Mouse (Mus musculus) midbrain, embryonic 11.5 days (tissue): ENCODE results near the gene A930004D18Rik. TPM values are rescaled to one million over a fixed set of nuclear protein-coding genes. Genes with fewer than 3 reads are reported as not detected.

Experiments used
- ATAC-seq: fragments of 200-750 bp; cut with Nextera tagmentation; 2 replicates; pipeline ENCODE4 v1.8.0; 2017; ENCODE audit warnings: moderate TSS enrichment, moderate library complexity; ENCODE audit not compliant: low FRiP score
- DNase-seq: peaks from one replicate; pipeline ENCODE4 v3.0.0; 2015; ENCODE audit warnings: low spot score; ENCODE audit errors: missing footprints
- H3K27ac ChIP-seq: fragments of 300-500 bp; sonication (generic); 2 replicates; pipeline ENCODE4 v1.5.1; 2014; ENCODE audit warnings: low read depth, low read length
- H3K27me3 ChIP-seq: fragments of 300-500 bp; sonication (generic); 2 replicates; pipeline ENCODE4 v1.6.1; 2014; ENCODE audit warnings: mild to moderate bottlenecking, low read length, moderate library complexity, mixed read lengths; ENCODE audit not compliant: control insufficient read depth, insufficient read depth
- H3K36me3 ChIP-seq: fragments of 300-500 bp; sonication (generic); 2 replicates; pipeline ENCODE4 v1.6.1; 2014; ENCODE audit warnings: mild to moderate bottlenecking, low read length, moderate library complexity, mixed read lengths; ENCODE audit not compliant: control insufficient read depth, insufficient read depth
- H3K4me1 ChIP-seq: fragments of 300-500 bp; sonication (generic); 2 replicates; pipeline ENCODE4 v1.6.1; 2014; ENCODE audit warnings: low read length; ENCODE audit not compliant: control insufficient read depth, insufficient read depth
- H3K4me2 ChIP-seq: fragments of 300-500 bp; sonication (generic); 2 replicates; pipeline ENCODE4 v1.6.1; 2014; ENCODE audit warnings: mild to moderate bottlenecking, moderate library complexity
- H3K4me3 ChIP-seq: fragments of 300-500 bp; sonication (generic); 2 replicates; pipeline ENCODE4 v1.5.1; 2014; ENCODE audit warnings: low read depth, low read length
- H3K9ac ChIP-seq: fragments of 300-500 bp; sonication (generic); 2 replicates; pipeline ENCODE4 v1.6.1; 2014; ENCODE audit warnings: low read length
- H3K9me3 ChIP-seq: fragments of 300-500 bp; sonication (generic); 2 replicates; pipeline ENCODE4 v1.6.1; 2016; ENCODE audit warnings: low read length; ENCODE audit not compliant: control insufficient read depth
- WGBS: fragments of 180-500 bp; shearing (Covaris S2); extraction: QIAGEN DNeasy Blood & Tissue Kit; methylation state at CpG from one replicate; pipeline ENCODE4 v1.1.7; 2014; 5-methylcytosine and 5-hydroxymethylcytosine counted together
- polyA plus RNA-seq: library from polyadenylated mRNA; unstranded; fragments of >200 nt; fragmentation: Nextera tagmentation; extraction: Ambion mirVana; gene quantifications from 2 replicates; pipeline ENCODE4 v1.2.1, GENCODE M21; 2014

A930004D18Rik gene
- polyA plus RNA-seq, 1 experiment from 2014 or later: 10.5 TPM

DNA sequence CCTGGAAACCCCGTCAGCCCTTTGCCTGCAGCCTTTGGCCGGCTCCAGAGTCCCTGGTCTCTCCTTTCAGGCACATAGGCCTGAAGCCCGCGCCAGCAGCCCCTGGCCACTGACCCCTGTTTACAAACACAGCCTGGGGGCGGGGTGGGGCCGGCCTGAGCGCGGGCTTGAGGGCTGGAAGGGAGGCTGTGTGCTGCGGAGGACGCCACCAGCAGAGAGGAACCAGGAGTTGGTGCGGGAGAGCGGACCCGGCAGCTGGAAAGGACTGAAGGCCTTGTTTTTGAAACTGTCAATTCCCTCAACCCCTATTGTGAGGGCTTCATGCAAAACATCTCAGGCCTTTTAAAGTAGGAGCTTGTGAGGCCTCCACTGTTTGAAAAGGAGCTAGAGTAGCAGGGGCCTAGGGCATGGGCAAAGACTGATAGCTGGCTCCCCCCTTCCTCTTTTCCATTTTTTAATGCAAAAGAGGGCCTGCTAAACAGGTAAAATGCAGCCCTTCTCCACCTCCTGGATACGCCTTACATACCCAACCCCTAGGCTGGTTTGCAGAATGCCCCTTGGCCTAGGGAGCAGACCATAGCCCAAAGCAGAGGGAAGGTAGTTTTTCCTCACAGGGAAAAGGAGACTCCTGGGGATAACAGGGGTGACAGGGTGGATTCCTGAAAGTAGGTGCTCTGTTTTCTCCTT, 3.8 kb upstream of the A930004D18Rik start:
- H3K27me3 ChIP-seq: no peaks in the 10 kb centered on the region
- peak; percentile 98 for DNase-seq
- ATAC-seq: peak; percentile 93
- peaks cover 41% of the 10 kb centered on the region for H3K4me1 ChIP-seq
- H3K4me3 ChIP-seq: peak overlapping the region; percentile 50
- no peaks in the 10 kb centered on the region for H3K9me3 ChIP-seq
- no peaks in the 10 kb centered on the region for H3K36me3 ChIP-seq
- WGBS: under 1% methylated on average over 14 of the region's 14 CpGs
- peak overlapping the region; percentile 98 for H3K27ac ChIP-seq
- H3K9ac ChIP-seq: peak overlapping the region; percentile 98
- peak overlapping the region; percentile 94 for H3K4me2 ChIP-seq

- Histone ChIP-seq H3K9me3 (no peaks in the 10 kb centered on the region), H3K36me3 (no peaks in the 10 kb centered on the region), H3K9ac (peak overlapping the region; percentile 98), H3K4me2 (peak overlapping the region; percentile 94), H3K4me3 (peak overlapping the region; percentile 50), H3K27ac (peak overlapping the region; percentile 98), H3K4me1 (peaks cover 46% of the 10 kb centered on the region), H3K27me3 (no peaks in the 10 kb centered on the region)
- 2% methylated on average over 27 of the region's 27 CpGs for WGBS
- DNase-seq (peak; percentile 97), ATAC-seq (peak; percentile 45)
These were observed 3.0 kb upstream of the A930004D18Rik start for GRCm38 (mm10) chr2:18040347-18041160.

- Histone ChIP-seq H3K4me1 (peaks cover 53% of the 10 kb centered on the region), H3K4me2 (peak overlapping the region; percentile 94), H3K27ac (peak overlapping the region; percentile 98), H3K36me3 (no peaks in the 10 kb centered on the region), H3K9ac (peak overlapping the region; percentile 98), H3K27me3 (no peaks in the 10 kb centered on the region), H3K9me3 (no peaks in the 10 kb centered on the region), H3K4me3 (peak overlapping the region; percentile 50)
- WGBS: 1% methylated on average over 45 of the region's 46 CpGs
- DNase-seq: peak; percentile 97
- ATAC-seq: peak; percentile 53
These were observed 2.2 kb upstream of the A930004D18Rik start for GRCm38 (mm10) chr2:18039566-18040290.

DNA sequence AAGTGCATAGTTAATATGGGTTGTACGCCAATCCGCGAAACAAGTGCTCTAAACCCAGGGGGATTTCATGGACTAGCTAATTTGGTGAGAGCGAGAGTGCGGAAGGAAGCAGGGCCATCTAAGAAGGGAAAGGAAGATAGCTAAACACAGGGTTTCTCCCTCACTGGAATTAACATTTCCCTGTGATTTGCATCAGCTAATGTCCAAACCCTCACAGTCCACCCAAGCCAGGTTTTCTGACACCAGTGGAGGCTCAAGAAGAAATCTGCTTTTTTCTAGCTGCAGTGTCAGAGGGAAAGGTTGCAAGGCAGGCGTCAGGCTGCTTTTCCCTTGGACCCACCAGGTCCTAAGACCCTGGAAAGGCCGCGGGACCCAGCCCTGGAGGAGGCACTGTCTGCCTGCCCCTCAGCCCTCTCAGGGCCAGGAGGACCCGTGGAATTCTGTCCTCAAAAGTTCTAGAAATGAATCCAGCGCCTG, 1.4 kb upstream of the A930004D18Rik start:
- H3K9me3 ChIP-seq: no peaks in the 10 kb centered on the region
- WGBS: 5% methylated on average over 10 of the region's 10 CpGs
- no peaks in the 10 kb centered on the region for H3K36me3 ChIP-seq
- peak overlapping the region; percentile 50 for H3K4me3 ChIP-seq
- peak overlapping the region; percentile 98 for H3K27ac ChIP-seq
- H3K9ac ChIP-seq: peak overlapping the region; percentile 98
- peak overlapping the region; percentile 94 for H3K4me2 ChIP-seq
- H3K4me1 ChIP-seq: peaks cover 61% of the 10 kb centered on the region
- no peak for ATAC-seq
- DNase-seq: peak; percentile 96
- H3K27me3 ChIP-seq: no peaks in the 10 kb centered on the region

DNA sequence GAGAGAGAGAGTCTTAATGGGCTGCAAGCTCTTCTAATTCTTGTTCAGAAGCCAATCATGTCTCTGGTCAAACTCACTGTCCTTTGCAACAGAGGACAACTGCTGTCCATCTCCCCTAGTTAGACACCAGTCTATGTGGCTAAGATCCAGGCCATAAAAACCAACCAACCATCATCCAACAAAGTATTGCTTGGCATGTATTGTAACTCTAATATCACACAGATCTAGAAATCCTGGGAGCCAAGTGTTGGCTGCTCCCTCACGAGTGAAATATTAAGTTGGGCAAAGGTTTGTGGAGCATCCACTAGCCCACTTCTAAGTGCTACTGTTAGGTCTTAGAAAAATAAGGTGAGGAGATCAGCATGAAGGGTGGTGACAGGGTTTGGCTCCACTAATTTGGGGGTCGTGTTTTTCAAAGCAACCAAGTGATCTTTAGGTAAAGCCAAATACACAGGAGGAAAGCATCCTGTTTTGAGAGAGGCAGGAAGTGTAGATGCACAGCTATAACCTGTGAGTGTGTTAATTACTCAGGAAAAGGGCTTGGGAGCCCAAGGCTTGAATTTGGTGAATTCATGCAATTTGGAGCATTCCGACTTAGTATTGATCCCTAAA, 710 bp upstream of the A930004D18Rik start:
- Histone ChIP-seq H3K9ac (peak overlapping the region; percentile 98), H3K27me3 (no peaks in the 10 kb centered on the region), H3K9me3 (no peaks in the 10 kb centered on the region), H3K4me2 (peak overlapping the region; percentile 94), H3K4me3 (peak overlapping the region; percentile 50; the same call in 1 of the 2 replicates), H3K36me3 (no peaks in the 10 kb centered on the region), H3K4me1 (peaks cover 68% of the 10 kb centered on the region), H3K27ac (no peak overlapping the region)
- ATAC-seq (no peak), DNase-seq (peak; percentile 88)
- 32% methylated on average over 3 of the region's 3 CpGs for WGBS

GRCm38 (mm10) chr2:18034371-18035250, 2.9 kb downstream of the A930004D18Rik start:
- no peaks in the 10 kb centered on the region for H3K27me3 ChIP-seq
- H3K36me3 ChIP-seq: no peaks in the 10 kb centered on the region
- peak overlapping the region; percentile 85 for H3K27ac ChIP-seq
- peak overlapping the region; percentile 98 for H3K9ac ChIP-seq
- no peak overlapping the region for H3K4me3 ChIP-seq
- DNase-seq (peak; percentile 92), ATAC-seq (no peak)
- no peaks in the 10 kb centered on the region for H3K9me3 ChIP-seq
- peak overlapping the region; percentile 29; the same call in 1 of the 2 replicates for H3K4me2 ChIP-seq
- peaks cover 56% of the 10 kb centered on the region for H3K4me1 ChIP-seq
- WGBS: 14% methylated on average over 10 of the region's 10 CpGs

GRCm38 (mm10) chr2:18033166-18034108, 4.1 kb downstream of the A930004D18Rik start:
- peak; percentile 45 for ATAC-seq
- peaks cover 48% of the 10 kb centered on the region for H3K4me1 ChIP-seq
- H3K4me2 ChIP-seq: peak overlapping the region; percentile 99
- H3K27me3 ChIP-seq: no peaks in the 10 kb centered on the region
- H3K9ac ChIP-seq: peak overlapping the region; percentile 98
- H3K36me3 ChIP-seq: no peaks in the 10 kb centered on the region
- 19% methylated on average over 10 of the region's 10 CpGs for WGBS
- H3K4me3 ChIP-seq: peak overlapping the region; percentile 6; the same call in 1 of the 2 replicates
- DNase-seq: peak; percentile 95
- peak overlapping the region; percentile 85 for H3K27ac ChIP-seq
- no peaks in the 10 kb centered on the region for H3K9me3 ChIP-seq
